24 mouse cellular contexts compared by ENCODE assay signal in genomic region chr8:124085668-124086067, GRCm38 (mm10).
A peak's percentile ranks its signal among the peaks of the same experiment; 100 is the strongest.
DNase-seq lines count a peak whose midpoint lies in the region; ATAC-seq and TF ChIP-seq lines count a peak whose summit lies in the region.
"Had no signal": no experiment of that assay in that cellular context is flagged by ENCODE, and none has a peak within 500 bp of the region (broad histone marks: within the 10 kb centered on the region; RNA-seq: fewer than 3 reads in every experiment).

No protein-coding gene starts in this region.

- H3K27ac ChIP-seq in neural tube, embryonic 11.5 days (ENCODE audit: low read depth, low read length) = no peak overlapping the region
- no peak overlapping the region for H3K27ac ChIP-seq in neural tube, embryonic 15.5 days (replicated peaks)
- H3K27ac ChIP-seq in CH12.LX (ENCODE audit: insufficient read depth, low read depth) = peak overlapping the region; percentile 40; the same call in 1 of the 2 replicates
- H3K27ac ChIP-seq: embryonic facial prominence, embryonic 10.5 days; embryonic facial prominence, embryonic 12.5 days; forebrain, embryonic 13.5 days; forebrain, embryonic 15.5 days had no signal

- H3K36me3 ChIP-seq in neural tube, embryonic 11.5 days (ENCODE audit: control insufficient read depth, insufficient read depth, low read length) = no peaks in the 10 kb centered on the region
- H3K36me3 ChIP-seq in neural tube, embryonic 15.5 days = no peaks in the 10 kb centered on the region
- no peaks in the 10 kb centered on the region for H3K36me3 ChIP-seq in CH12.LX (replicated peaks in 1 of 2; ENCODE audit: control insufficient read depth in 1 of 2, insufficient read depth in 1 of 2, low read length in 1 of 2)
- H3K36me3 ChIP-seq: embryonic facial prominence, embryonic 10.5 days; embryonic facial prominence, embryonic 12.5 days; forebrain, embryonic 15.5 days; G1E had no signal

- H3K4me2 ChIP-seq in neural tube, embryonic 11.5 days (ENCODE audit: low read depth) = no peak overlapping the region
- H3K4me2 ChIP-seq in neural tube, embryonic 15.5 days = no peak overlapping the region
- peak overlapping the region; percentile 53 for H3K4me2 ChIP-seq in CH12.LX (ENCODE audit: insufficient read depth, low read depth, poor library complexity, severe bottlenecking)
- H3K4me2 ChIP-seq: embryonic facial prominence, embryonic 12.5 days; forebrain, embryonic 13.5 days; forebrain, embryonic 15.5 days had no signal

- no peak for TF ChIP-seq POLR2A in CH12.LX (IDR thresholded peaks at IDR 0.05; ENCODE audit: low read depth, low read length)

- dilution Hi-C loops in CH12.LX (cut with MboI; ENCODE audit: extremely low pct_ligation_motif_present, extremely low pct_unique_long_range_greater_than_20kb, low sequenced_read_pairs) = no loop called here

- H3K4me1 ChIP-seq in neural tube, embryonic 11.5 days (ENCODE audit: control insufficient read depth, insufficient read depth, low read length) = no peaks in the 10 kb centered on the region
- peaks cover 4% of the 10 kb centered on the region; the same call in 1 of the 2 replicates for H3K4me1 ChIP-seq in neural tube, embryonic 15.5 days
- peaks cover 36 to 66% of the 10 kb centered on the region in 2 experiments for H3K4me1 ChIP-seq in CH12.LX (ENCODE audit: control insufficient read depth in 1 of 2, insufficient read depth in 2 of 2)
- H3K4me1 ChIP-seq: embryonic facial prominence, embryonic 12.5 days; forebrain, embryonic 13.5 days; forebrain, embryonic 15.5 days had no signal

- H3K9me3 ChIP-seq in neural tube, embryonic 11.5 days (ENCODE audit: control insufficient read depth, low read length) = no peaks in the 10 kb centered on the region
- H3K9me3 ChIP-seq in neural tube, embryonic 15.5 days (replicated peaks) = no peaks in the 10 kb centered on the region
- peaks cover 5% of the 10 kb centered on the region for H3K9me3 ChIP-seq in CH12.LX (replicated peaks; ENCODE audit: low read length)
- H3K9me3 ChIP-seq: embryonic facial prominence, embryonic 10.5 days; embryonic facial prominence, embryonic 12.5 days; forebrain, embryonic 13.5 days; forebrain, embryonic 15.5 days had no signal

- in situ Hi-C loops in CH12.LX (cut with MboI; ENCODE audit: low pct_ligation_motif_present, low pct_unique_long_range_greater_than_20kb, low sequenced_read_pairs) = loop anchor here (10.0 kb wide), 1 partner anchor 199 kb away; no protein-coding TSS in a partner anchor

- DNase-seq in neural tube, embryonic 11.5 days (ENCODE audit: low spot score) = peak; percentile 7
- DNase-seq in CD4-positive helper T cell, adult 2 months (ENCODE audit: low read depth, low spot score) = peak; percentile 38
- DNase-seq in CH12.LX (ENCODE audit: extremely low read depth) = peak; percentile 82
- DNase-seq in induced T-regulatory cell, adult 2 months (ENCODE audit: low read depth) = peak; percentile 57
- DNase-seq in spleen, postnatal 14 days (ENCODE audit: low spot score in 2 of 2) = no peak
- no peak for DNase-seq in kidney, adult 11 months
- DNase-seq in urinary bladder, postnatal 10 days (ENCODE audit: low spot score) = no peak
- DNase-seq: adrenal gland, adult 8-10 months; adrenal gland, postnatal 14 days; adrenal gland, postnatal 36 days; cerebellum, adult 11-12 months; cerebellum, adult 2 months; cerebellum, adult 9-10 months; cerebellum, postnatal 10 days; cerebellum, postnatal 25 days; forebrain, postnatal 0 days had no signal

- H3K9ac ChIP-seq in neural tube, embryonic 11.5 days (ENCODE audit: low read length) = no peak overlapping the region
- no peak overlapping the region for H3K9ac ChIP-seq in neural tube, embryonic 15.5 days (replicated peaks)
- no peak overlapping the region for H3K9ac ChIP-seq in CH12.LX (ENCODE audit: insufficient read depth, low read depth)
- H3K9ac ChIP-seq: embryonic facial prominence, embryonic 12.5 days; forebrain, embryonic 13.5 days; forebrain, embryonic 15.5 days; forebrain, postnatal 0 days had no signal

- WGBS in neural tube, embryonic 11.5 days = 69% methylated on average over 4 of the region's 4 CpGs
- WGBS in neural tube, embryonic 15.5 days = 79% methylated on average over 4 of the region's 4 CpGs

- no peaks in the 10 kb centered on the region for H3K79me2 ChIP-seq in CH12.LX (replicated peaks; ENCODE audit: control insufficient read depth, extremely low read depth, insufficient read depth, poor library complexity, severe bottlenecking)

- TF ChIP-seq EP300 in CH12.LX (IDR thresholded peaks at IDR 0.05; ENCODE audit: low read length) = peak; percentile 85

- TF ChIP-seq CTCF in CH12.LX (conservative IDR thresholded peaks at IDR 0.05 in 1 of 2, IDR thresholded peaks at IDR 0.05 in 1 of 2; ENCODE audit: low read depth in 2 of 2, low read length in 2 of 2) = no peak

- no peak for ATAC-seq in neural tube, embryonic 11.5 days (ENCODE audit: insufficient read depth, low FRiP score, low TSS enrichment)
- no peak for ATAC-seq in neural tube, embryonic 15.5 days (ENCODE audit: low FRiP score)
- ATAC-seq: activated CD4-positive, CD25-positive, alpha-beta regulatory T cell, adult 4 months; forebrain, embryonic 13.5 days; forebrain, embryonic 15.5 days; forebrain, postnatal 0 days; Patski had no signal

- no peak; the same call in 1 of the 2 replicates for TF ChIP-seq RAD21 in CH12.LX (IDR thresholded peaks at IDR 0.05; ENCODE audit: low read depth, low read length)

- H3K4me3 ChIP-seq in neural tube, embryonic 11.5 days (ENCODE audit: low read depth, low read length) = no peak overlapping the region
- H3K4me3 ChIP-seq in neural tube, embryonic 15.5 days (replicated peaks) = no peak overlapping the region
- H3K4me3 ChIP-seq in CH12.LX (replicated peaks in 1 of 3; ENCODE audit: low read depth in 2 of 3, low read length in 2 of 3, poor library complexity in 1 of 3) = no peak overlapping the region
- H3K4me3 ChIP-seq: embryonic facial prominence, embryonic 10.5 days; embryonic facial prominence, embryonic 12.5 days; forebrain, embryonic 13.5 days; forebrain, embryonic 15.5 days had no signal

- H3K27me3 ChIP-seq in neural tube, embryonic 11.5 days (ENCODE audit: control insufficient read depth, insufficient read depth, low read length) = no peaks in the 10 kb centered on the region
- H3K27me3 ChIP-seq in neural tube, embryonic 15.5 days (replicated peaks) = no peaks in the 10 kb centered on the region
- H3K27me3 ChIP-seq in CH12.LX (replicated peaks) = no peaks in the 10 kb centered on the region
- H3K27me3 ChIP-seq: embryonic facial prominence, embryonic 12.5 days; forebrain, embryonic 13.5 days; forebrain, embryonic 15.5 days; Patski had no signal

TF ChIP-seq in CH12.LX, 34 proteins besides CTCF, POLR2A, EP300 and RAD21 (continues in another document):
- 0 out of 2 replicates have a peak, but pooled peaks have one; percentile 16 for TF ChIP-seq MAZ (IDR thresholded peaks at IDR 0.05; ENCODE audit: low read depth, low read length)
- TF ChIP-seq ZKSCAN1 (IDR thresholded peaks at IDR 0.05; ENCODE audit: borderline replicate concordance, low read depth, low read length) = no peak
- no peak for TF ChIP-seq CHD1 (IDR thresholded peaks at IDR 0.05; ENCODE audit: low read depth, low read length)
- no peak for TF ChIP-seq ZMIZ1 (IDR thresholded peaks at IDR 0.05; ENCODE audit: low read depth, low read length)
- TF ChIP-seq MYC (IDR thresholded peaks at IDR 0.05; ENCODE audit: low read depth, low read length) = peak; percentile 70; the same call in 1 of the 2 replicates
- no peak for TF ChIP-seq CHD2 (IDR thresholded peaks at IDR 0.05; ENCODE audit: low read length)
- TF ChIP-seq ZC3H11A (IDR thresholded peaks at IDR 0.05; ENCODE audit: low read depth, low read length) = no peak
- TF ChIP-seq BHLHE40 (IDR thresholded peaks at IDR 0.05; ENCODE audit: low read depth, low read length) = peak; percentile 83
- no peak for TF ChIP-seq TBP (conservative IDR thresholded peaks at IDR 0.05; ENCODE audit: low read depth, low read length)
- TF ChIP-seq KAT2A (IDR thresholded peaks at IDR 0.05; ENCODE audit: insufficient replicate concordance, low read length) = no peak
- no peak for TF ChIP-seq JUND (conservative IDR thresholded peaks at IDR 0.05; ENCODE audit: low read depth, low read length)
- TF ChIP-seq ETS1 (conservative IDR thresholded peaks at IDR 0.05; ENCODE audit: low read depth, low read length) = peak; percentile 71
- no peak for TF ChIP-seq E2F4 (IDR thresholded peaks at IDR 0.05; ENCODE audit: insufficient replicate concordance, low read depth, low read length)
- no peak for TF ChIP-seq USF1 (IDR thresholded peaks at IDR 0.05; ENCODE audit: low read depth, low read length)
- 0 out of 2 replicates have a peak, but pooled peaks have one; percentile 30 for TF ChIP-seq MAX (IDR thresholded peaks at IDR 0.05; ENCODE audit: low read length)
- peak; percentile 99 for TF ChIP-seq ZNF384 (IDR thresholded peaks at IDR 0.05; ENCODE audit: low read depth, low read length)
- TF ChIP-seq IRF4 (IDR thresholded peaks at IDR 0.05; ENCODE audit: low read depth, low read length) = peak; percentile 94
- TF ChIP-seq TCF12 (IDR thresholded peaks at IDR 0.05; ENCODE audit: low read depth, low read length) = peak; percentile 96
- peak; percentile 86 for TF ChIP-seq RCOR1 (conservative IDR thresholded peaks at IDR 0.05; ENCODE audit: low read depth, low read length)
- TF ChIP-seq UBTF (IDR thresholded peaks at IDR 0.05; ENCODE audit: low read depth, low read length) = no peak; the same call in 1 of the 2 replicates
- TF ChIP-seq NELFE (IDR thresholded peaks at IDR 0.05; ENCODE audit: low read depth, low read length) = no peak
- peak; percentile 75; the same call in 1 of the 2 replicates for TF ChIP-seq MEF2A (IDR thresholded peaks at IDR 0.05; ENCODE audit: borderline replicate concordance, low read depth, low read length)
- no peak for TF ChIP-seq HCFC1 (IDR thresholded peaks at IDR 0.05; ENCODE audit: low read depth, low read length)
- TF ChIP-seq GABPA (IDR thresholded peaks at IDR 0.05; ENCODE audit: insufficient replicate concordance, low read depth, low read length) = no peak
- TF ChIP-seq ELF1 (IDR thresholded peaks at IDR 0.05; ENCODE audit: low read depth, low read length) = no peak
- TF ChIP-seq SIN3A (IDR thresholded peaks at IDR 0.05; ENCODE audit: low read length) = peak; percentile 34; the same call in 1 of the 2 replicates
- TF ChIP-seq MAFK (IDR thresholded peaks at IDR 0.05; ENCODE audit: insufficient replicate concordance, low read length) = peak; percentile 56
- TF ChIP-seq JUN (IDR thresholded peaks at IDR 0.05; ENCODE audit: insufficient read depth, low read depth, low read length) = no peak
- TF ChIP-seq USF2 (conservative IDR thresholded peaks at IDR 0.05; ENCODE audit: low read depth, low read length) = no peak
- TF ChIP-seq SMC3 (IDR thresholded peaks at IDR 0.05; ENCODE audit: low read depth, low read length) = no peak
- TF ChIP-seq PAX5 (IDR thresholded peaks at IDR 0.05; ENCODE audit: low read length) = no peak
- no peak for TF ChIP-seq POLR2AphosphoS2 (IDR thresholded peaks at IDR 0.05; ENCODE audit: low read depth, low read length)

Comparison
In these comparisons a context has a peak if more than half of its experiments do, and no peak if none do; other contexts are left out.
1. DNase-seq: peak in neural tube, embryonic 11.5 days (single experiment), CD4-positive helper T cell, adult 2 months (single experiment), CH12.LX (single experiment) and induced T-regulatory cell, adult 2 months (single experiment); none in spleen, postnatal 14 days (0 of 2), kidney, adult 11 months (single experiment) and urinary bladder, postnatal 10 days (single experiment).